Mouse (Mus musculus) testis, adult 2 months (tissue): ENCODE data around the gene Cdk2. TPM values are rescaled to one million over a fixed set of nuclear protein-coding genes. Genes with fewer than 3 reads are reported as not detected.
A peak's percentile ranks its signal among the peaks of the same experiment; 100 is the strongest.

Experiments used
- H3K27ac ChIP-seq: fragments of 200-500 bp; 2 replicates; pipeline ENCODE4 v1.5.1; 2012; ENCODE audit warnings: low read depth, low read length; ENCODE audit not compliant: control insufficient read depth, insufficient read depth
- H3K27me3 ChIP-seq: fragments of 200-500 bp; 2 replicates; pipeline ENCODE4 v1.6.1; 2012; ENCODE audit warnings: mild to moderate bottlenecking, low read length, moderate library complexity; ENCODE audit not compliant: control insufficient read depth, insufficient read depth
- H3K36me3 ChIP-seq: fragments of 200-500 bp; 2 replicates; pipeline ENCODE4 v1.6.1; 2012; ENCODE audit warnings: mild to moderate bottlenecking, low read length; ENCODE audit not compliant: control insufficient read depth, insufficient read depth
- H3K4me1 ChIP-seq: fragments of 200-500 bp; 2 replicates; pipeline ENCODE4 v1.6.1; 2012; ENCODE audit warnings: low read length; ENCODE audit not compliant: control insufficient read depth, insufficient read depth
- H3K4me3 ChIP-seq: fragments of 200-500 bp; 2 replicates; pipeline ENCODE4 v1.5.1; 2012; ENCODE audit warnings: low read depth, mild to moderate bottlenecking, low read length, moderate library complexity, mixed read lengths; ENCODE audit not compliant: control insufficient read depth
- CTCF ChIP-seq: fragments of 200-500 bp; IDR thresholded peaks from 2 replicates; pipeline ENCODE4 v1.5.1; 2012; ENCODE audit warnings: low read depth, mild to moderate bottlenecking, inconsistent platforms, low read length, moderate library complexity; ENCODE audit not compliant: control insufficient read depth, insufficient read depth, insufficient replicate concordance
- POLR2A ChIP-seq: fragments of 200-500 bp; IDR thresholded peaks from 2 replicates; pipeline ENCODE4 v1.6.1; 2012; ENCODE audit warnings: low read depth, mild to moderate bottlenecking, inconsistent platforms, low read length, moderate library complexity; ENCODE audit not compliant: control insufficient read depth
- polyA plus RNA-seq: library from polyadenylated mRNA; depleted of rRNA; stranded (reverse); fragments of >200 nt; gene quantifications from 2 replicates; pipeline ENCODE4 v1.2.3, GENCODE M21; 2012

Cdk2 gene
- polyA plus RNA-seq, 1 experiment = 61.0 TPM

- Histone ChIP-seq H3K27me3 (no peaks in the 10 kb centered on the region), H3K36me3 (no peaks in the 10 kb centered on the region; the same call in none of the 2 replicates)
Measured at GRCm38 (mm10) chr10:128700712-128701111, 4.1 kb downstream of the Cdk2 start.

GRCm38 (mm10) chr10:128699611-128700010 is 5.2 kb downstream of the Cdk2 start:
- Histone ChIP-seq H3K36me3 (no peaks in the 10 kb centered on the region; the same call in none of the 2 replicates), H3K4me1 (peaks cover 13% of the 10 kb centered on the region; the same call in 1 of the 2 replicates), H3K4me3 (no peak overlapping the region), H3K27ac (no peak overlapping the region), H3K27me3 (no peaks in the 10 kb centered on the region)
- TF ChIP-seq CTCF (no peak), POLR2A (no peak)

More at GRCm38 (mm10) chr10:128700712-128701111, 4.1 kb downstream of the Cdk2 start:
- H3K27ac ChIP-seq = no peak overlapping the region
- no peak for TF ChIP-seq CTCF
- no peak for TF ChIP-seq POLR2A
- H3K4me1 ChIP-seq = peaks cover 15% of the 10 kb centered on the region
- H3K4me3 ChIP-seq = no peak overlapping the region

GRCm38 (mm10) chr10:128699006-128699405 is 5.8 kb downstream of the Cdk2 start:
- H3K27ac ChIP-seq = no peak overlapping the region
- no peak for TF ChIP-seq POLR2A
- H3K4me3 ChIP-seq = no peak overlapping the region
- H3K36me3 ChIP-seq = no peaks in the 10 kb centered on the region; the same call in none of the 2 replicates
- H3K4me1 ChIP-seq = peaks cover 12% of the 10 kb centered on the region; the same call in 1 of the 2 replicates
- H3K27me3 ChIP-seq = no peaks in the 10 kb centered on the region

- Histone ChIP-seq H3K4me3 (peak overlapping the region; percentile 90), H3K27me3 (no peaks in the 10 kb centered on the region), H3K4me1 (peaks cover 7% of the 10 kb centered on the region; the same call in 1 of the 2 replicates), H3K27ac (no peak overlapping the region; the same call in 1 of the 2 replicates), H3K36me3 (no peaks in the 10 kb centered on the region; the same call in none of the 2 replicates)
- TF ChIP-seq CTCF = no peak
- TF ChIP-seq POLR2A = no peak
Measured at GRCm38 (mm10) chr10:128697072-128697725, 7.6 kb downstream of the Cdk2 start.

- Histone ChIP-seq H3K4me3 (peak within 1 kb of the TSS; percentile 90), H3K36me3 (no peaks in the 10 kb centered on the region; the same call in none of the 2 replicates), H3K4me1 (peaks cover 7% of the 10 kb centered on the region; the same call in 1 of the 2 replicates), H3K27ac (peak within 1 kb of the TSS; percentile 88), H3K27me3 (no peaks in the 10 kb centered on the region)
- TF ChIP-seq CTCF (no peak), POLR2A (peak; percentile 93)
Measured at GRCm38 (mm10) chr10:128695992-128696807, 8.6 kb downstream of the Cdk2 start, which contains the start of gene Rab5b. TSS of gene Rab5b (minus strand) at chr10:128696264.

- Histone ChIP-seq H3K27me3 (no peaks in the 10 kb centered on the region), H3K36me3 (no peaks in the 10 kb centered on the region; the same call in 1 of the 2 replicates), H3K4me3 (peak overlapping the region; percentile 90), H3K4me1 (peaks cover 7% of the 10 kb centered on the region; the same call in 1 of the 2 replicates), H3K27ac (peak overlapping the region; percentile 88)
- TF ChIP-seq CTCF (no peak), POLR2A (no peak)
Measured at GRCm38 (mm10) chr10:128695411-128695991, 9.3 kb downstream of the Cdk2 start.
